Mouse (Mus musculus) kidney, postnatal 0 days (tissue): ENCODE data around the gene Stat3. TPM values are rescaled to one million over a fixed set of nuclear protein-coding genes. Genes with fewer than 3 reads are reported as not detected.

ENCODE experiments used
- ATAC-seq: fragments of 200-750 bp; cut with Nextera tagmentation; replicated peaks from 2 replicates; pipeline ENCODE4 v1.8.0; 2017; ENCODE audit warnings: low read depth, moderate number of reproducible peaks, moderate TSS enrichment, moderate library complexity; ENCODE audit not compliant: low FRiP score
- DNase-seq: peaks from one replicate; pipeline ENCODE4 v3.0.0-alpha.2; 2016; ENCODE audit warnings: low spot score
- H3K27ac ChIP-seq: fragments of 300-500 bp; sonication (generic); 2 replicates; pipeline ENCODE4 v1.5.1; 2014; ENCODE audit warnings: mild to moderate bottlenecking
- H3K27me3 ChIP-seq: fragments of 300-500 bp; sonication (generic); 2 replicates; pipeline ENCODE4 v1.6.1; 2014; ENCODE audit warnings: low read length, mixed read lengths; ENCODE audit not compliant: insufficient read depth
- H3K36me3 ChIP-seq: fragments of 300-500 bp; sonication (generic); 2 replicates; pipeline ENCODE4 v1.6.1; 2014; ENCODE audit warnings: low read length, mixed read lengths; ENCODE audit not compliant: insufficient read depth
- H3K4me1 ChIP-seq: fragments of 300-500 bp; sonication (generic); replicated peaks from 2 replicates; pipeline ENCODE4 v1.6.1; 2014; ENCODE audit warnings: antibody characterized with exemption, low read length, mixed read lengths; ENCODE audit not compliant: insufficient read depth
- H3K4me2 ChIP-seq: fragments of 300-500 bp; sonication (generic); 2 replicates; pipeline ENCODE4 v1.6.1; 2014; ENCODE audit warnings: mild to moderate bottlenecking, low read length, moderate library complexity, mixed read lengths
- H3K4me3 ChIP-seq: fragments of 300-500 bp; sonication (generic); replicated peaks from 2 replicates; pipeline ENCODE4 v1.5.1; 2014; ENCODE audit warnings: low read depth, low read length
- H3K9ac ChIP-seq: fragments of 300-500 bp; sonication (generic); 2 replicates; pipeline ENCODE4 v1.6.1; 2014; ENCODE audit warnings: low read depth, low read length
- H3K9me3 ChIP-seq: fragments of 300-500 bp; sonication (generic); replicated peaks from 2 replicates; pipeline ENCODE4 v1.6.1; 2016; ENCODE audit warnings: low read length, inconsistent platforms, mixed read lengths
- CTCF ChIP-seq: IDR thresholded peaks from 2 replicates; pipeline ENCODE4 v1.5.1; 2016; ENCODE audit warnings: antibody characterized with exemption, low read depth, mild to moderate bottlenecking, moderate library complexity
- WGBS: fragments of 180-500 bp; shearing (Covaris S2); extraction: QIAGEN DNeasy Blood & Tissue Kit; methylation state at CpG from one replicate; pipeline ENCODE4 v1.1.7; 2014; 5-methylcytosine and 5-hydroxymethylcytosine counted together
- polyA plus RNA-seq: library from polyadenylated mRNA; unstranded; fragments of >200 nt; fragmentation: Nextera tagmentation; extraction: Ambion mirVana; gene quantifications from 2 replicates; pipeline ENCODE4 v1.2.1, GENCODE M21; 2015

The Stat3 gene
- polyA plus RNA-seq, 1 experiment from 2014 or later, result 48.0 TPM

- TF ChIP-seq CTCF, result no peak
- 47% methylated on average over 4 of the region's 4 CpGs for WGBS
Measured at GRCm38 (mm10) chr11:100948317-100948716, 9.0 kb upstream of the Stat3 start.

GRCm38 (mm10) chr11:100947548-100947947 lies 8.2 kb upstream of the Stat3 start:
- Histone ChIP-seq H3K4me2 (no peak overlapping the region), H3K27me3 (no peaks in the 10 kb centered on the region), H3K9me3 (no peaks in the 10 kb centered on the region), H3K9ac (no peak overlapping the region), H3K4me3 (no peak overlapping the region), H3K4me1 (0 out of 2 replicates have a peak, but pooled peaks cover 6% of the 10 kb centered on the region), H3K27ac (no peak overlapping the region), H3K36me3 (no peaks in the 10 kb centered on the region)
- DNase-seq, result no peak
- no peak for ATAC-seq
- TF ChIP-seq CTCF, result peak; percentile 32; the same call in 1 of the 2 replicates

More at GRCm38 (mm10) chr11:100948317-100948716, 9.0 kb upstream of the Stat3 start:
- Histone ChIP-seq H3K27ac (no peak overlapping the region), H3K36me3 (no peaks in the 10 kb centered on the region), H3K4me2 (no peak overlapping the region), H3K27me3 (no peaks in the 10 kb centered on the region), H3K4me1 (0 out of 2 replicates have a peak, but pooled peaks cover 6% of the 10 kb centered on the region), H3K9me3 (no peaks in the 10 kb centered on the region), H3K4me3 (no peak overlapping the region), H3K9ac (no peak overlapping the region)
- no peak for ATAC-seq
- no peak for DNase-seq

GRCm38 (mm10) chr11:100946862-100947261 lies 7.5 kb upstream of the Stat3 start:
- DNase-seq (peak; percentile 46), ATAC-seq (no peak)
- Histone ChIP-seq H3K9ac (no peak overlapping the region), H3K27me3 (no peaks in the 10 kb centered on the region), H3K9me3 (no peaks in the 10 kb centered on the region), H3K4me2 (no peak overlapping the region), H3K4me3 (no peak overlapping the region), H3K27ac (no peak overlapping the region; the same call in 1 of the 2 replicates), H3K36me3 (no peaks in the 10 kb centered on the region), H3K4me1 (0 out of 2 replicates have a peak, but pooled peaks cover 1% of the 10 kb centered on the region)
- TF ChIP-seq CTCF, result no peak
- WGBS, result 25% methylated on average over 4 of the region's 4 CpGs

- no peak overlapping the region for H3K27ac ChIP-seq
- 54% methylated on average over 1 of the region's 1 CpGs for WGBS
- TF ChIP-seq CTCF, result no peak
- H3K9ac ChIP-seq, result no peak overlapping the region
- H3K27me3 ChIP-seq, result no peaks in the 10 kb centered on the region
- H3K4me2 ChIP-seq, result no peak overlapping the region
- H3K4me1 ChIP-seq, result no peaks in the 10 kb centered on the region
- ATAC-seq (no peak), DNase-seq (no peak)
- H3K4me3 ChIP-seq, result no peak overlapping the region
- H3K36me3 ChIP-seq, result no peaks in the 10 kb centered on the region
- no peaks in the 10 kb centered on the region for H3K9me3 ChIP-seq
Measured at GRCm38 (mm10) chr11:100942388-100942787, 3.0 kb upstream of the Stat3 start.

- peak; percentile 0; the same call in 1 of the 2 replicates for ATAC-seq
- no peaks in the 10 kb centered on the region for H3K4me1 ChIP-seq
Measured at GRCm38 (mm10) chr11:100938711-100939511, 429 bp downstream of the Stat3 start.

GRCm38 (mm10) chr11:100938112-100938511 lies 1.2 kb downstream of the Stat3 start:
- Histone ChIP-seq H3K4me3 (peak overlapping the region; percentile 94), H3K27ac (peak overlapping the region; percentile 38; the same call in 1 of the 2 replicates), H3K4me1 (no peaks in the 10 kb centered on the region), H3K4me2 (peak overlapping the region; percentile 77), H3K9me3 (no peaks in the 10 kb centered on the region), H3K9ac (no peak overlapping the region), H3K36me3 (no peaks in the 10 kb centered on the region), H3K27me3 (no peaks in the 10 kb centered on the region)
- peak; percentile 60 for DNase-seq
- ATAC-seq, result no peak
- 14% methylated on average over 5 of the region's 5 CpGs for WGBS
- TF ChIP-seq CTCF, result no peak

More at GRCm38 (mm10) chr11:100938711-100939511, 429 bp downstream of the Stat3 start:
- TF ChIP-seq CTCF, result no peak
- Histone ChIP-seq H3K9me3 (no peaks in the 10 kb centered on the region), H3K36me3 (no peaks in the 10 kb centered on the region), H3K27me3 (no peaks in the 10 kb centered on the region), H3K9ac (peak overlapping the region; percentile 89), H3K4me2 (peak overlapping the region; percentile 77), H3K27ac (peak overlapping the region; percentile 95), H3K4me3 (peak overlapping the region; percentile 94)
- WGBS, result under 1% methylated on average over 47 of the region's 48 CpGs
- peak; percentile 63 for DNase-seq
